Mouse (Mus musculus) liver, embryonic 14.5 days (tissue): Measurements from ENCODE around the gene Alg14. TPM values are rescaled to one million over a fixed set of nuclear protein-coding genes. Genes with fewer than 3 reads are reported as not detected.

ENCODE experiments used
- ATAC-seq: fragments of 200-750 bp; cut with Nextera tagmentation; 2 replicates; pipeline ENCODE4 v1.8.0; 2017; ENCODE audit warnings: moderate number of reproducible peaks, mild to moderate bottlenecking, moderate library complexity; ENCODE audit not compliant: insufficient read depth
- DNase-seq, 3 experiments: peaks; one replicate each; pipeline ENCODE4 v3.0.0-alpha.2; 2012 to 2013; ENCODE audit warnings: low read depth in 3 of 3, low spot score in 3 of 3
- H3K27ac ChIP-seq: fragments of 300-500 bp; sonication (generic); 2 replicates; pipeline ENCODE4 v1.5.1; 2014; ENCODE audit warnings: moderate library complexity, mild to moderate bottlenecking, control low read depth, inconsistent platforms
- H3K27me3 ChIP-seq: fragments of 300-500 bp; sonication (generic); 2 replicates; pipeline ENCODE4 v1.6.1; 2014; ENCODE audit warnings: mild to moderate bottlenecking, low read length, moderate library complexity; ENCODE audit not compliant: control insufficient read depth, insufficient read depth
- H3K36me3 ChIP-seq: fragments of 300-500 bp; sonication (generic); replicated peaks from 2 replicates; pipeline ENCODE4 v1.6.1; 2014; ENCODE audit warnings: low read depth; ENCODE audit not compliant: control insufficient read depth, insufficient read depth
- H3K4me1 ChIP-seq, 2 experiments: fragments of 200-500 bp in 1 of 2; fragments of 300-500 bp in 1 of 2; sonication (generic) in 1 of 2; replicated peaks; 2 replicates each; pipeline ENCODE4 v1.6.1; 2012 to 2014; ENCODE audit warnings: antibody characterized with exemption in 1 of 2, inconsistent platforms in 1 of 2, low read length in 1 of 2; ENCODE audit not compliant: control insufficient read depth in 2 of 2, insufficient read depth in 2 of 2
- H3K4me2 ChIP-seq: fragments of 300-500 bp; sonication (generic); 2 replicates; pipeline ENCODE4 v1.6.1; 2014; ENCODE audit warnings: low read depth, mild to moderate bottlenecking, control low read depth, moderate library complexity
- H3K4me3 ChIP-seq, 2 experiments: fragments of 200-500 bp in 1 of 2; fragments of 300-500 bp in 1 of 2; sonication (generic) in 1 of 2; 2 replicates each; pipeline ENCODE4 v1.5.1; 2012 to 2014; ENCODE audit warnings: low read depth in 2 of 2, low read length in 2 of 2, mild to moderate bottlenecking in 2 of 2, control low read depth in 1 of 2, inconsistent platforms in 1 of 2, moderate library complexity in 1 of 2; ENCODE audit not compliant: insufficient read depth in 1 of 2
- H3K9ac ChIP-seq: fragments of 300-500 bp; sonication (generic); replicated peaks from 2 replicates; pipeline ENCODE4 v1.6.1; 2014; ENCODE audit warnings: mild to moderate bottlenecking, control low read depth, moderate library complexity
- H3K9me3 ChIP-seq: fragments of 300-500 bp; sonication (generic); 2 replicates; pipeline ENCODE4 v1.6.1; 2016; ENCODE audit warnings: low read length, mixed read lengths; ENCODE audit not compliant: control insufficient read depth
- CTCF ChIP-seq: IDR thresholded peaks from 2 replicates; pipeline ENCODE4 v1.5.1; 2016; ENCODE audit warnings: antibody characterized with exemption, low read depth, control low read depth
- EP300 ChIP-seq: IDR thresholded peaks from 2 replicates; pipeline ENCODE4 v1.6.1; 2016; ENCODE audit warnings: antibody characterized with exemption, low read depth
- WGBS: fragments of 180-500 bp; shearing (Covaris S2); extraction: QIAGEN DNeasy Blood & Tissue Kit; methylation state at CpG from one replicate; pipeline ENCODE4 v1.1.7; 2014; ENCODE audit not compliant: insufficient replicate concordance; 5-methylcytosine and 5-hydroxymethylcytosine counted together
- polyA plus RNA-seq, 2 experiments: library from polyadenylated mRNA; depleted of rRNA in 1 of 2; stranded (reverse) in 1 of 2; unstranded in 1 of 2; fragments of >200 nt; fragmentation: Nextera tagmentation in 1 of 2; extraction: Ambion mirVana in 1 of 2; gene quantifications; 2 replicates each; pipeline versions ENCODE4 v1.2.1 to v1.2.3; 2012 to 2014

The Alg14 gene
- polyA plus RNA-seq, 2 experiments: 6.5 to 18.8 TPM

DNA sequence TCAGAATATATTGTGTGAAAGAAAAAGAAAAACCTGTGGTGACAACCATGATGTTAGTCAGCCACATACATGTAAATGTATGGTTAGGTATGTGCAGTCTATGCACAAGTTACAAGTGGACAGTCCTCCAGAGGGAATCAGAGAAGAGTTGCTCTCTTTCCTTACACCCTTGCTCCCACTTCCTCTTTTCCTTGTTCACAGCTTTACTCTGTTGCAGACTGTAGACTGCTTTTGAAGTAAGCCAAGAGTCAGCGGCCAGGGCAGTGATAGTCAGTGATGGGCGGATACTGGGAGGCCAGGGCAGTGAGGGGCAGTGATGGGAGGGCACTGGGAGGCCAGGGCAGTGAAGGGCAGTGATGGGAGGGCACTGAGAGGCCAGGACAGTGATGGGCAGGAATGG lies 66.7 kb downstream of the Alg14 start:
- no peak overlapping the region for H3K9ac ChIP-seq
- H3K4me2 ChIP-seq: no peak overlapping the region
- H3K36me3 ChIP-seq: no peaks in the 10 kb centered on the region
- ATAC-seq (no peak), DNase-seq (no peak)
- no peak overlapping the region for H3K27ac ChIP-seq
- no peak for TF ChIP-seq CTCF
- no peak for TF ChIP-seq EP300
- no peaks in the 10 kb centered on the region for H3K4me1 ChIP-seq
- 44% methylated on average over 2 of the region's 2 CpGs for WGBS
- H3K27me3 ChIP-seq: no peaks in the 10 kb centered on the region
- H3K9me3 ChIP-seq: no peaks in the 10 kb centered on the region
- H3K4me3 ChIP-seq: no peak overlapping the region

- no peaks in the 10 kb centered on the region for H3K36me3 ChIP-seq
- H3K4me1 ChIP-seq: no peaks in the 10 kb centered on the region
- H3K9me3 ChIP-seq: no peaks in the 10 kb centered on the region
- H3K4me2 ChIP-seq: no peak overlapping the region
- H3K27ac ChIP-seq: no peak overlapping the region
- no peaks in the 10 kb centered on the region for H3K27me3 ChIP-seq
- no peak for DNase-seq
- TF ChIP-seq CTCF: no peak
- TF ChIP-seq EP300: no peak
- no peak for ATAC-seq
- H3K9ac ChIP-seq: no peak overlapping the region
- no peak overlapping the region for H3K4me3 ChIP-seq
- 69% methylated on average over 6 of the region's 6 CpGs for WGBS
Measured at GRCm38 (mm10) chr3:121358850-121359249, 67.3 kb downstream of the Alg14 start.

- Histone ChIP-seq H3K4me2 (no peak overlapping the region), H3K27ac (no peak overlapping the region), H3K36me3 (no peaks in the 10 kb centered on the region), H3K9me3 (no peaks in the 10 kb centered on the region), H3K4me1 (no peaks in the 10 kb centered on the region), H3K4me3 (no peak overlapping the region), H3K27me3 (no peaks in the 10 kb centered on the region), H3K9ac (no peak overlapping the region)
- WGBS: 74% methylated on average over 7 of the region's 7 CpGs
- no peak for TF ChIP-seq CTCF
- no peak for TF ChIP-seq EP300
- DNase-seq (no peak), ATAC-seq (no peak)
Measured at GRCm38 (mm10) chr3:121359272-121359671, 67.7 kb downstream of the Alg14 start.

- H3K9ac ChIP-seq: no peak overlapping the region
- no peak for ATAC-seq
- TF ChIP-seq CTCF (no peak), EP300 (no peak)
- DNase-seq: no peak
- 32% methylated on average over 1 of the region's 1 CpGs for WGBS
- no peak overlapping the region for H3K4me3 ChIP-seq
- no peaks in the 10 kb centered on the region for H3K36me3 ChIP-seq
- no peak overlapping the region for H3K27ac ChIP-seq
- no peak overlapping the region for H3K4me2 ChIP-seq
- no peaks in the 10 kb centered on the region for H3K27me3 ChIP-seq
- no peaks in the 10 kb centered on the region for H3K9me3 ChIP-seq
- peaks cover 0 to 3% of the 10 kb centered on the region in 2 experiments; a peak in 1 of 4 replicates for H3K4me1 ChIP-seq
Measured at GRCm38 (mm10) chr3:121362002-121362401, 70.4 kb downstream of the Alg14 start.

DNA sequence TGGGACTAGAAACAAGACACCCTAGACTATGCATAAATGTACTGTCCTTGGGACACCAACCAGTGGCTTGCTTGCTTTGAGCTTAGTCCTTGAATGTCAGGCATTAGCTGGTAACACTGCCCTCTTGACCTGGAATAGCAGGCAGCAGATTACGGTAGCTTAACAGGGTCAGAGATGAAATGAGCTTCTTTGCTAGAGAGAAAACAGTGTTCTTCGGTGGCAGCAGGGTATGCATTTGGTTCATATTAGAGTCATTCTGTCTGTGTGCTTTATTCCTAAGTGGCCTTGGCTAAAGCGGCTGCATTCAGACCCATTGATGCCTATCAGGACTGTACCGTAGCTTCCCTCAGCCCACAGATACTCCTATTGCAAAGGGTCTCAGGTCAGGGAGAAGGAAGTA lies 72.8 kb downstream of the Alg14 start:
- H3K9me3 ChIP-seq: no peaks in the 10 kb centered on the region
- H3K4me1 ChIP-seq: peaks cover 0 to 3% of the 10 kb centered on the region in 2 experiments; a peak in 1 of 4 replicates
- no peak for ATAC-seq
- TF ChIP-seq EP300 (no peak), CTCF (no peak)
- no peaks in the 10 kb centered on the region for H3K36me3 ChIP-seq
- H3K27ac ChIP-seq: no peak overlapping the region
- 63% methylated on average over 4 of the region's 4 CpGs for WGBS
- no peak overlapping the region for H3K4me2 ChIP-seq
- H3K4me3 ChIP-seq: no peak overlapping the region
- no peak overlapping the region for H3K9ac ChIP-seq
- no peaks in the 10 kb centered on the region for H3K27me3 ChIP-seq
- DNase-seq: no peak

- 38% methylated on average over 8 of the region's 8 CpGs for WGBS
- no peaks in the 10 kb centered on the region for H3K27me3 ChIP-seq
- peaks cover 0 to 4% of the 10 kb centered on the region in 2 experiments; a peak in 1 of 4 replicates for H3K4me1 ChIP-seq
- H3K27ac ChIP-seq: no peak overlapping the region
- H3K4me3 ChIP-seq: no peak overlapping the region
- H3K4me2 ChIP-seq: no peak overlapping the region
- no peaks in the 10 kb centered on the region for H3K36me3 ChIP-seq
- ATAC-seq (no peak), DNase-seq (no peak)
- H3K9ac ChIP-seq: no peak overlapping the region
- H3K9me3 ChIP-seq: no peaks in the 10 kb centered on the region
- TF ChIP-seq CTCF (no peak), EP300 (no peak)
Measured at GRCm38 (mm10) chr3:121365131-121365530, 73.6 kb downstream of the Alg14 start.
